Mouse (Mus musculus) CD4-positive, CD25-positive, alpha-beta regulatory T cell, adult 4 months (primary cell): Measurements from ENCODE around the gene G2e3. TPM values are rescaled to one million over a fixed set of nuclear protein-coding genes. Genes with fewer than 3 reads are reported as not detected.
A peak's percentile ranks its signal among the peaks of the same experiment; 100 is the strongest.

Experiments used
- ATAC-seq: one replicate; pipeline ENCODE4 v1.8.0; 2017
- polyA plus RNA-seq, 2 experiments: library from polyadenylated mRNA; unstranded; fragments of 100-300 nt; shearing (Covaris generic); gene quantifications; one replicate each; pipeline ENCODE4 v1.2.1; 2017

Gene G2e3
- polyA plus RNA-seq = 10 to 100 TPM; 12.4 to 13.7 TPM

DNA sequence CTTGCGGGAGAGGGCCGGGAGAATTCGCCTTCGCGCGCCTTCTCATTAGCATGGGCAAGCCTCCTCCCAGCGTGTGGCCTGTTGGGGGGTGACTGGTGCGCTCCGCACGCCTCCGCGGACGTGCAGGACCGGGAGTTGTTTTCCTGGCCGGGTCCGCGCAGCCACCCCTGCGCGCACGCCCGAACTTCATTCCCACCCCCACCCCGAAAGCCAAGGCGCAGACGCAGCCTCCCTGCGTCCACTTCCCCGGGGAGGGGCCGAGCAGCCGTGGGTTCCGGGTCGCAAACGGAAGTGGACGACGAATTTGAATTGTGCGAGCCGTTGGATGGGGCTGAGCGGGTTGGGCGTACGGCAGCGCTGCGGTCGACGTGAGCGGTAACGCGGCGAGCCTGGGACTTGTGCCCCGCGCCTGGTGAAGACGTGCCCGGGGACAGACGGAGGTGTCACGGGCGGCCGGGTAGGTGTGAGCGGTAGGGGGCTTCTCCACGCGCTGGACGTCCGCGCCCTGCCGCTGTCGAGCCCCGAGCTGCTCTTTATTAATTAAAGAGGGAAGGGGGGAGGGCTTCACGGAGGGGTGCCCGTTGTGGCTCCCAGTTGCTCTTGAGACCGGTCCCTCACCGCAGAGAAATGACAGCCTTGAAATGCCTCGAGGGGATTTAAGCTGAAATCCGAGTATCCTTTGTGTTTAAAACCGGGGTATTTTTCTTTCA lies at the start of gene G2e3:
Gene G2e3, plus strand, starts transcription at position 74 of the 710 bp plus-strand sequence.
- peak; percentile 93 for ATAC-seq

DNA sequence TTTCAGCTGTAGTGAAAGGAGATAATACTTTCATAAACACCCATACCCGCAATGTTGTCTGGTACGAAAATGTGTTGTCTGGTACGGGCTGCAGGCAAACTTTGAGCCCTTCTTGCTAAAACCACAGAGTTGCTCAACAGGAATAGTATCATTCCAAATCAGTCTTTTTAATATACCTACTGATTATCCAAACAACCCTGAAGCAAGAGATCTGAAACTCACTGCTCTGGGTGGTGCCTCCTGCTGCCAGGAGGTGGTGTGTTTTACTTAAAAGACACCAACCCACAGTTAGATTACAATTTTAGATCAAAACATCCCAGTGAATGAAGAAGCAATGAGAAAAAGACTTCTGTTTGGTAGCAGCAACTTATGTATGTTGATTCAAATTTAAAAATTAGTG lies 24.3 kb upstream of the G2e3 start:
- ATAC-seq = no peak

DNA sequence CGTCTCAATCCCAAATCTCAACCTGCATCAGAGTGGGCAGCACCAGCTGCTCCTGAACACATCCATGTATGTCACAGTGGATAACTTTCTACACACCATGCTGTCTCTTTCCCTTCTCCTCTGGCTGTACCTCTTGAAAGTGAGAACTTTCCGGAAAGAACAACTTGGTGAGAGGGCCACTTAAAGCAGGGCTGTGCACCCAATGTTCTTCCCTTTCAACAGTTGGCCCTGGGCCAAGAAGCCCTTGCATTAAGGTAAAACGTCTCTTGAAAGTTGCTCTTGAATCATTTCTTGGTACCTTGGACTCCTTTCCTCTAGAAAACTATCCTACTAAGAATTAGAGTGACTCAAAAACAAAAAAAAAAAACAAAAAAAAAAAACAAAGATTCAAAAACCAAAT lies 21.0 kb upstream of the G2e3 start:
- no peak for ATAC-seq

DNA sequence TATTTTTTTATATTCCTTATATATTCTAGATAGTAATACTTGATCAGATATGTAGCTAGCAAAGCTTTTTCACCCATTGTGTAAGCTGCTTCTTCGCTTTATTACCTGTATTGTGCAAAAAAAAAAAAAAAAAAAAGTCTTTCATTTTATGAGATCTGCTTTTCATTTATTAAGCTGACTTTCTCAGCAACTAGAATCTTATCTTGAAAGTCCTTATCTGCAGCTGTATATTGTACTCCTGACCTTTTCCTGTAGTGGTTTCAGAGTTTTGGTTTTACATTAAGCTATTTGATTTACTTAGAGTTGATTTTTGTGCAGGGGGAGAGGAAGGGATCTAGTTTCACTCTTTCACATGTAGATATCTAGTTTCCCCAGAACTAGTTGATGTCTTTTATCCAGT lies 10.8 kb upstream of the G2e3 start:
- ATAC-seq = no peak

DNA sequence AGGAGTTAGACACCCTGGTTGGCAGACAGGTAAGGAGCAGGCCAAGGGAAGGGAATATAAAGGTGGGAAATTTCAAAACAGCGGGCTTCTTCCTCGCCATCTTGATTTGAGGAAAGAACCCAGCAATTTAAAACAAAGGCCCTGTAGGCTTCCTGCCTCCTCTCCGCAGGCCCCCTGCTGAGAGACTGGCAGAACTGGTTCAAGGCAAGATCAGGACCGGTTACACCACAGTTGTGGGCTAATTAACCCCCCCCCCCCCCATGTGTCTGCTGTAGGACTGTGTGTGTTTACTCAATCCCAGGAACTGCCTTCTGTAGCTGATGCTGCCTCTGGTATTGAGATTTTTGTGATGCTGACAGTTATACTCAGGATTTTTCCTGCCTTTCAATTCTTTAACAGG lies 1.7 kb upstream of the G2e3 start:
- no peak for ATAC-seq

DNA sequence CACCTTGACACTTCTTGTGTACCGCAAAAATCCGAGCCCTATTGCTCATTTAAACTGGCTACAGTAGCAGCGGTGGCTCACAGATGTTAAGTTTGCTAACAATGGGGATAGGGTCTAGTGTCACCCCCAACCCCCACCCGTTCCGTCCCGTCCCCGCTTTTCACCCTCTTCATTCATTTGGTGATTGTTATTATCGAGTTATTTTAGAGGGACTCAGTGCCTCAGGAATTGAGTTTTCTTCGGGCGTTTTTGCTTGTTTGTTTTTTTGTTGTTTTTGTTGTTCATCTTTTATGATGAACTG lies 787 bp downstream of the G2e3 start:
- no peak for ATAC-seq

DNA sequence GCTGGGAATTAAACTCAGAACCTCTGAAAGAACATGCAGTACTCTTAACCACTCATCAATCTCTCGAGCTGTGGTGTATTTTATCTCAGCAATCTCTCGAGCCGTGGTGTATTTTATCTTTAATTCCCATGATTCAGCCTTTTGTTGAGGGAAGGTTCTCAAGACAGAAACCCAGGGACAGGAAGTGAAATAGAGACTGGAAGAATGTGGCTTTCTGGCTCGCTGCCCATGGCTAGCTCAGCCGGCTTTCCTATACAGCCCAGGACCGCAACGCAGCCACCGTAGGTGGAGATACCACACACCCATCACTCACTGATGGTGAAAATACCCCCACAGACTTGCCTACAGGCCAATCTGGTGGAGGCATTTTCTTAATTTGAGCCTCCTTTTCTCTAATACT lies 7.4 kb downstream of the G2e3 start:
- ATAC-seq = no peak

DNA sequence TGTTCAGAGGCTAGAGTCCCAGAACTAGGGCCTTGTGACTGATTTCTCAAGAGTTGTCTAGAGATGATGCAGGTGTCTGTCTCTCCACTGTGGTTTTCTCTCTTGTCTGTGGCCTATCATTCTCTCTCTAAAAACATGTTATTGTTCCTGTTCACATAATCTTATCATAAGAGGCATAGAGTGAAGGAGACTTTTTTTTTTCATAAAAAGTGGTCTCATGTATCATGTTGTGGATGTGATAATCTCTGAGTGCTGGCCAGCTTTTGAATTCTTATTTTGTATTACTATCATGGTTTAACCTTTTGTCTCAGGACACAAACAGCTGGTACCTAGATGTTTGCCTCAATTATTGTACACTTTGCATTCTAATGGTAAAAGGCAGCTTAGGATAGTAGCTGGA lies 13.4 kb downstream of the G2e3 start:
- no peak for ATAC-seq

DNA sequence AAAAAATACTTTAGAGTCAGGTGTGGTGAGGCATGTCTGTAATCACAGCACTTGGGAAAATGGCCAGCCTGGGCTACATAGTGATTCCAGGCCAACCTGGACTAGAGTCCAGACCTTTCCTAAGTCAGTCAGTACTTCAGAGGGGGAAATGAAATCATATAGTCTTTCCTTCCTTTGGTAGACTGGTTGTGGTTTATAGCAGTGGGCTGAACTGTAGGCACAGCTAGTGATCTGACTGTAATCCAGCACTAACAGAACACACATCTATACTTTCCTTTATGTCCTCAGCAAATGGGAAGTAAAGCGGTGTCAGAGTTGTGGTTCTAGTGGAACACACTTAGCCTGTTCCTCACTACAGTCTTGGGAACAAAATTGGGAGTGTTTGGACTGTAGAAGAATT lies 15.0 kb downstream of the G2e3 start:
- no peak for ATAC-seq

DNA sequence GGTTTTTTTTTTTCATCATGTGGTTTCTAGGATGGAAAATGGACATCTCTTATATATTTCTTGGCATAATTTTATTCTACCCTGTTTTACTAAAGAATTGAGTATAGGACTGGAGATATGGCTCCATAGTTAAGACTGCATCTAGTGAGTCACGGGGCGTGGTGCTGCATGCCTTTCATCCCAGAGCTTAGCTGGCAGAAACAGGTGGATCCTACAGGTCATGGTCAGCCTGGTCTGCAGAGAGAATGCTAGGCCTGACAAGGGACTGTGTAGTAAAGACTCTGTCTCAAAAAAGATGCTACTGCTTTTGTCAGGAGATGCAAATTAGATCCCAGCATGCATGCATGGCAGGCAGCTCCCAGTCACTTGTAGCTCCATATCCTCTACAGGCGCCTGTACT lies 20.6 kb downstream of the G2e3 start:
- ATAC-seq = no peak

DNA sequence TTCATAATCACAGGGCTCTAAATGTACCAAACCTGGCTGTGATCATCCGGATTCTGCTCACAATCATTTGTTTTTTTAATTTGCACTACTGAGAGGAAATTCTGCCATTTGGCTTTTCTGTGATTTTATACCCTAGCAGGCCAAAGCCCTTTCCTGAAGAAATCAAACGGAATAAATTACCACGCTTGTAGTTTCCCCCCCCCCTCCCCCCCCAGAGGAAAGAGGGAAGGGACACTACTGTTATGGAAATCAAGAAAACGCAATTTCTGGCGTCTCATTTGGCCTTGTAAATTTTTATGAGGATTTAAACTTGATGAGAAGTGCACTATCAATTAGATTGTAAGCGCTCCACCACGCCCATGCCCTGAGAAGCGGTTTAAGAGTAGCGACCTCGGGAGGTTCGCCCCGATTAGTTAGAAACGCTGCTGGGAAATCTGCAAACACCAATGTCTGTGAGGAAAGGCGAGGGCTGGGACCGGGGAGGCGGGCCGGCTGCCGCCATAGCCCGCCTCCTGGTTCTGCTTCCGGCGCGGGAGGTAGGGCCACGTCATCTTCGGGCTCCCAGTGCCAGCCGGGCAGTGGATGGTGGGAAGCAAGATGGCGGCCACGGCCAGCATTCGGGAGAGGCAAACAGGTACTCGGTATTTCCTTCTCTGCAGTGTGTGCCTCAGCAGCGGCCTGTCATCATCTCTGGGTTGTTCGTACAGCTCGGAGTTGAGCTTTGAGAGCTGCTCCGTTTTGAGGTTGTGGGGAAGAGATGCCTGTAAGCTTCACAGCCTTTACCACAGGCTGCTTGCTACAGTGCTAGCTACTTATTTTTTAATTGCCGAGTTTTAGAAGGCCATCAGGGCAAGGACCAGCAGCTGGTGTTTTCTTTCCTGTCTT lies 29.4 kb downstream of the G2e3 start, which contains the start of gene Scfd1:
Gene Scfd1, plus strand, starts transcription at position 508 of the 885 bp plus-strand sequence.
- ATAC-seq = peak; percentile 99

DNA sequence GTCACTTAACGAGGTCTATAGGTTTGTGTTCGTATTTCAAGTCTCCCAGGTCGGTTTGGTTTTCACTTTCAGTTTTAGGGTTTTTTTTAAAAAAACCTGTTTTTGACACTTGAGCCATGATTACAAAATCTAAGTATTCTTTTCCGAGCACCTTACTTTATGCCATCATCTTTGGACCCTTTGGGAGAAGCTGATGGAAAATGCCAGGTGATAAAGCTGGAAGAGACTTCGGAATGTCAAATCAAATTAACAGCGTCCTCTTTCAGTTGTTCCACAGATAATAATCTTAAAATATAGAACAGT lies 30.0 kb downstream of the G2e3 start:
- peak; percentile 27 for ATAC-seq

DNA sequence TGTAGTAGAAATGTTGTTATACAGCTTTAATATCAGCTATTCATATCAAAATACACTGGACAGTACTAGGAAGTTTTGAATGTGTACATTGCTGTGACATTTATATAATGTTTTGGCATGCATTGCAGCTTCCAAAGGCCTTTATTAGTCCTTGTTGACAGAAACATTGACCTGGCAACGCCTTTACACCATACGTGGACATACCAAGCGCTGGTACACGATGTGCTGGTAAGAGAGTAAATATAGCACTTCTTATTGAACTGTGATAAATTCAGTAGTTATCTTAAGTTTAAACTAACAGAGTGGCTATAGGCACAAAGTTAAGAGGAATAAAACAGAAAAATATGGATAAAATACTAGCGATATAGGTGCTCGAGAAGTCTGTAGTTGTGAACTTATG lies 52.0 kb downstream of the G2e3 start:
- no peak for ATAC-seq

DNA sequence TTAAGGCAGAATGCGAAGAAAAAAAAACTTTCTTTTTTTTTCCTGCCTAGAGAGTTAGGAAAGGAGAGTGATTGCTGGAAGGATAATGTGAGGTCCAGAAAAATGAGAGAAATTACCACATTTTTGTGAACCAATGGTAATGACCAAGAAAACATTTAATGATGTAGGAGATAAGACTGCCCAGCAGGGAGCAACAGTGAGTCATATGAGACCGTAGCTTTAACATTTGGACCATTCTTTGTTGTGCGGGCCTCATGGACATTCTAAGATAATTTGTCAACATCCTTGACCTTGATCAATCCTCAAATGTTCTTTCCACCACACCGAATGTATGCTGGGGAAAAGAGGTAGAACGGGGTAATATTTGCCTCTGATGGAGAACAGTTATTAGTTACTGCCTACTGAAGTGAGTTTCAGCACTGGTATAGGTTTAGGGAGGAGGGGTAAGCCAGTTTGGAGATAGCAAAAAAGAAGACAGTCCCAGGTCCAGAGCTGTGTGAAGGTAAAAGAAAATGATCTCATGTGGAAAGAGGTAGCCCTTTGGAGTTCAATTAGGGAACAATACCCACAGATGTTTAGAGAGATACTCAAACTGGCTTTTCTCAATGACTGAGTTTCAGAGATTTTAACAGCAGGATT lies 54.3 kb downstream of the G2e3 start:
- peak; percentile 45 for ATAC-seq

DNA sequence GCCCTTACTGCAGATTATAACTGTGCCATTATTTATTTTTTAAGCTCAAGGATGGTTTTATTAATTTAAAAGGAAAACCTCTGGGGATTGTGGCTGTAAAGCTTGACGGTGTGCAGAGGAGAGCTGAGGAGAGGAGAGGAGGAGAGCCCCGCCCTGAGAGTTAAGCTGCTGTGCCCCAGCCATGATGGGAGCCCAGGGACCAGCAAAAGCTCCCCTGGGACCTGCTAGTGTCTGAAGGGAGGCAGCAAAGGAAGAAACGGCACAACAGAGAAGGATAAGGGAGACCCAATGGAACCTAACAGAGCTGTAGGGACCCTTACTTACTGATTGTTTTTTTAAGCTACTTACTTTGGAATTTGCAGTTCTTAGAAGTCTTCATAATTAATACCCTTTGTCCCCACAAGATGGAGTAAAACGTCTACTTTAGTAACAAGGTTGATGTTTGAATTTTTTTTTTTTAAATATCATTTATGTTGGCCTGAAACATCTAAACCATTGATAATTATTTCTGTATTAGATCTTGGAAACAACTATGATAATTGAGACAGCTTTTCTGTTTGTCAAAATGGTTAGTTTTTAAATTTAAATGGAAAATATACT lies 56.2 kb downstream of the G2e3 start:
- no peak for ATAC-seq

DNA sequence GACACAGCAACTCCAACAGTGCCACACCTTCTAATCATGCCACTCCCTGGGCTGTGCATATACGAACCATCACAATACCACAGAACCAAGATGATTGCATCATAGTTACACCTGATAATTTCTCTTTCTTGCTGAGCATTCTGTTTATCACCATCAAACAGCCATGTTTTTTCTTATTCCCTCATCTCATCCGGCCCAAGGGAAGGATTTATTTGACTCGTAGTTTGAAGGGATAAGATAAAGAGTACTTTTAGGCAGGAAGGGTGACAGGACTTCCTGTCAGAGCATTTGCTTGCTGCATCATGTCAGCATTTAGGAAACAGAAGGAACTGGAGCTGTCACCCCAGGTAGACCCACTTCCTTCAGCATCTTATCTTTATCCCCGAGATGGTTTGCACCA lies 63.5 kb downstream of the G2e3 start:
- no peak for ATAC-seq

Other genes with a start within 250 kb of the G2e3 start
- gene Scfd1, start 29.4 kb downstream of the G2e3 start, polyA plus RNA-seq = 10 to 100 TPM; 89.3 to 94.5 TPM
- gene Coch, start 245.3 kb downstream of the G2e3 start, polyA plus RNA-seq = under 1 TPM; 0.17 to 0.66 TPM